Mouse (Mus musculus) intestine, embryonic 16.5 days (tissue): ENCODE data around the gene Adamts13. TPM values are rescaled to one million over a fixed set of nuclear protein-coding genes. Genes with fewer than 3 reads are reported as not detected.

Source experiments
- ATAC-seq: fragments of 200-750 bp; cut with Nextera tagmentation; 2 replicates; pipeline ENCODE4 v1.8.0; 2017; ENCODE audit warnings: moderate TSS enrichment, moderate library complexity
- H3K27ac ChIP-seq: fragments of 300-500 bp; sonication (generic); 2 replicates; pipeline ENCODE4 v1.5.1; 2014; ENCODE audit warnings: mild to moderate bottlenecking, low read length
- H3K27me3 ChIP-seq: fragments of 300-500 bp; sonication (generic); replicated peaks from 2 replicates; pipeline ENCODE4 v1.6.1; 2014; ENCODE audit warnings: low read length, control low read depth, mixed read lengths; ENCODE audit not compliant: control insufficient read depth, insufficient read depth
- H3K36me3 ChIP-seq: fragments of 300-500 bp; sonication (generic); 2 replicates; pipeline ENCODE4 v1.6.1; 2014; ENCODE audit warnings: low read length, control low read depth; ENCODE audit not compliant: control insufficient read depth, insufficient read depth
- H3K4me1 ChIP-seq: fragments of 300-500 bp; sonication (generic); 2 replicates; pipeline ENCODE4 v1.6.1; 2014; ENCODE audit warnings: low read length, control low read depth, mixed read lengths; ENCODE audit not compliant: control insufficient read depth, insufficient read depth
- H3K4me2 ChIP-seq: fragments of 300-500 bp; sonication (generic); 2 replicates; pipeline ENCODE4 v1.6.1; 2014; ENCODE audit warnings: low read depth, low read length, control low read depth
- H3K4me3 ChIP-seq: fragments of 300-500 bp; sonication (generic); 2 replicates; pipeline ENCODE4 v1.5.1; 2014; ENCODE audit warnings: mild to moderate bottlenecking, low read length
- H3K9ac ChIP-seq: fragments of 300-500 bp; sonication (generic); 2 replicates; pipeline ENCODE4 v1.6.1; 2014; ENCODE audit warnings: low read depth, low read length
- H3K9me3 ChIP-seq: fragments of 300-500 bp; sonication (generic); 2 replicates; pipeline ENCODE4 v1.6.1; 2016; ENCODE audit warnings: low read length, control low read depth; ENCODE audit not compliant: control insufficient read depth
- WGBS: fragments of 180-500 bp; shearing (Covaris S2); extraction: QIAGEN DNeasy Blood & Tissue Kit; methylation state at CpG from one replicate; pipeline ENCODE4 v1.1.7; 2014; 5-methylcytosine and 5-hydroxymethylcytosine counted together
- polyA plus RNA-seq: library from polyadenylated mRNA; unstranded; fragments of >200 nt; fragmentation: Nextera tagmentation; extraction: Ambion mirVana; gene quantifications from 2 replicates; pipeline ENCODE4 v1.2.1, GENCODE M21; 2015

Adamts13 gene
- polyA plus RNA-seq, 1 experiment from 2014 or later: 0.34 TPM

DNA sequence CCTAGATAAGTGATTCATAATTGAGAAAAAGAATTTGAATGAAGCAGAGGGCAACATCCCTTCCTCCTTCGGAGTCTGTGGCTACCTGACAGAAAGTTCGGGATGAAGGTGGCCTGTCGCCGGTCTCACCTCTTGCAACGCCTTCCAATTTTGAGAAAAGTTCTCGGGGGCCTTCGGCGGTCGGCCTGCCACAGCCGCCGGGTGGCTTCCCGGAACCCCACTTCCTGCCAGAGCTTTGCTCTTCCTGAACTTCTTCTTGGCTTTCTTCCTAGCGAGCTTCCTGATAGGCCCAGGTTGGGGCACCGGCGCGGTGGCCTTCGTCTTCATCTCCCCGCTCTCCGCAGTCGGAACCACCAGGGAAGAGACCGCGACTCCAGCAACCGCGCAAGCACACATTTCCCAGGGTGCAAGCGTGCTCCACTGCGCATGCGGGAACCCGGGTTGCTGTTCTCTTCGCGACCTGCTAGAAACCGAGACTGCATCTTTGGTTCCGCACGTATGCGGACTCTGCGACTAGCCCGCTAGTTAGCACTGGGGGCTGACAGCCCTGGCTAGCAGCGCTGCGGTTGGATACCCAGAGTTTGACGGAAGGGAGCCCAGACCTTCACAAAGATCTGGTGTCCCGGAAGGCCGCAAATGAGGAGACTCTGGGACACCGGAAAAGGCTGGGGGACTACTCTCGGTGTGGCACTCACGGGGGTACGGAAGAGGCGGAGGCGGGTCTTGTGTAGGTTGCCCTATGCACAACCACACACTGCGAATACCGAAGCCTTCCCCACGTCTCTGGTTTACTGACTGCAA, 9.1 kb upstream of the Adamts13 start, which contains the start of gene Rexo4:
Rexo4 (minus strand) TSS at position 464 of the 801 bp plus-strand sequence.
- Histone ChIP-seq H3K4me2 (peak within 1 kb of the TSS; percentile 92), H3K9me3 (no peaks in the 10 kb centered on the region), H3K27me3 (no peaks in the 10 kb centered on the region), H3K4me3 (peak within 1 kb of the TSS; percentile 69), H3K9ac (peak within 1 kb of the TSS; percentile 92), H3K36me3 (0 out of 2 replicates have a peak, but pooled peaks cover 4% of the 10 kb centered on the region), H3K4me1 (peaks cover 13% of the 10 kb centered on the region), H3K27ac (peak within 1 kb of the TSS; percentile 100)
- peak; percentile 96 for ATAC-seq
- WGBS: under 1% methylated on average over 50 of the region's 50 CpGs

DNA sequence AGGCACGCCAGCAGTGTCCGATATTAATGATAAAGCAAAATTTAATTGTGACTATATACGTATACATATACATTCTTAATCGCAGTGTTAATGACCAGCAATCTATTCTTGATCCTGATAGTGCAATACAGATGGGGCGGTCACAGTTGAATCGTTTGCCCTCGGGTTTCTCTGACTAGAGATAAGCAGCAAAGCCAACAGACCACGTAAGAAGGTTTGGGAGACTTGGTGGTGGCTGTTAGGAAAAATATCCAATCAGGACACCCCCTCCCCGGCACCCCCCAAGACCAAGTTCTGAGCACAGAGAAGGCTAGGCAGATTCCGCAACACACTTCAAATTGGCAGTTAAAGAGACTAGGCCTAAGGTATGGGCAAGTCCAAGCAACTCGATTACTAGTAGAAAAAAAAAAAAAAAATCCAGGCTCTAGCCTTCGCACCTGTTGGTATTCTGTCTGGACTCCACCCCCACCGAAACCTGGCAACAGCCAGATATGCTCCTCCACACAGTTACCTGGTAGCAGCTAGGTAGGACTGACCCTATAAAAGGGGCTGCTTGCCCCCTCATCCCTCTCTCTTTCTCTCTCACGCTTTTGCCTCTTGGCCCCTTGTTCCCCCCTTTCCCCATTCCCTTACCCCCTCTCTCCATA, 8.4 kb upstream of the Adamts13 start:
- Histone ChIP-seq H3K9me3 (no peaks in the 10 kb centered on the region), H3K4me3 (peak overlapping the region; percentile 69), H3K4me2 (peak overlapping the region; percentile 92), H3K4me1 (peaks cover 13% of the 10 kb centered on the region), H3K9ac (peak overlapping the region; percentile 92), H3K36me3 (0 out of 2 replicates have a peak, but pooled peaks cover 4% of the 10 kb centered on the region), H3K27ac (peak overlapping the region; percentile 100), H3K27me3 (no peaks in the 10 kb centered on the region)
- ATAC-seq: peak; percentile 21
- WGBS: 12% methylated on average over 14 of the region's 14 CpGs

GRCm38 (mm10) chr2:26967262-26967661, 6.0 kb upstream of the Adamts13 start:
- Histone ChIP-seq H3K9ac (no peak overlapping the region), H3K27me3 (no peaks in the 10 kb centered on the region), H3K27ac (no peak overlapping the region), H3K4me1 (peaks cover 6% of the 10 kb centered on the region), H3K4me3 (no peak overlapping the region), H3K9me3 (no peaks in the 10 kb centered on the region), H3K4me2 (no peak overlapping the region), H3K36me3 (no peaks in the 10 kb centered on the region)
- WGBS: 72% methylated on average over 2 of the region's 2 CpGs
- no peak for ATAC-seq

GRCm38 (mm10) chr2:26973960-26974359, 744 bp downstream of the Adamts13 start:
- ATAC-seq: no peak
- 35% methylated on average over 4 of the region's 4 CpGs for WGBS

GRCm38 (mm10) chr2:26980361-26980760, 7.1 kb downstream of the Adamts13 start:
- ATAC-seq: no peak
- Histone ChIP-seq H3K4me3 (no peak overlapping the region), H3K27ac (no peak overlapping the region), H3K4me1 (no peaks in the 10 kb centered on the region), H3K36me3 (no peaks in the 10 kb centered on the region), H3K9ac (no peak overlapping the region), H3K4me2 (no peak overlapping the region), H3K9me3 (no peaks in the 10 kb centered on the region), H3K27me3 (no peaks in the 10 kb centered on the region)
- 61% methylated on average over 1 of the region's 1 CpGs for WGBS

More at GRCm38 (mm10) chr2:26973960-26974359, 744 bp downstream of the Adamts13 start:
- peaks cover 7% of the 10 kb centered on the region; the same call in 1 of the 2 replicates for H3K4me1 ChIP-seq
- H3K4me2 ChIP-seq: no peak overlapping the region
- H3K9ac ChIP-seq: no peak overlapping the region
- no peaks in the 10 kb centered on the region for H3K9me3 ChIP-seq
- H3K4me3 ChIP-seq: no peak overlapping the region
- H3K27me3 ChIP-seq: no peaks in the 10 kb centered on the region
- no peaks in the 10 kb centered on the region for H3K36me3 ChIP-seq
- no peak overlapping the region for H3K27ac ChIP-seq

DNA sequence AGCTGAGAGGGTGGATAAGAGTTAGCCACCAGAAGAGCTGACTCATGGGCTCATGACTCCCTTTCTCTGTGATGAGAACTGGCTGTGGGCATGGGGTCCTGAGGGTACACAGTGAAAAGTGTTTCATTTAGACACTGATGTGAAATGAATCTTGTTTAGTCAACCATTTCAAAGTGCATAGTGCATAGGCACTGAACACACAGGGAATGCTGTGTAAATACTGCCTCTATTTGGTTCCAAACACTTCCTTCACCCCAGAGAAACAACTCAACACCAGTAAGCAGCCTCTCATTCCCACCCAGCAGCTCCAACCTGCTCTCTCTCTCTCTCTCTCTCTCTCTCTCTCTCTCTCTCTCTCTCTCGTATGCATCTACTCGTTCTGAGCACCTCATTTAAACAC, 11.0 kb downstream of the Adamts13 start:
- no peak overlapping the region for H3K27ac ChIP-seq
- H3K9me3 ChIP-seq: no peaks in the 10 kb centered on the region
- no peaks in the 10 kb centered on the region for H3K4me1 ChIP-seq
- H3K36me3 ChIP-seq: no peaks in the 10 kb centered on the region
- H3K9ac ChIP-seq: no peak overlapping the region
- no peaks in the 10 kb centered on the region for H3K27me3 ChIP-seq
- 68% methylated on average over 2 of the region's 2 CpGs for WGBS
- ATAC-seq: no peak
- H3K4me2 ChIP-seq: no peak overlapping the region
- H3K4me3 ChIP-seq: no peak overlapping the region

DNA sequence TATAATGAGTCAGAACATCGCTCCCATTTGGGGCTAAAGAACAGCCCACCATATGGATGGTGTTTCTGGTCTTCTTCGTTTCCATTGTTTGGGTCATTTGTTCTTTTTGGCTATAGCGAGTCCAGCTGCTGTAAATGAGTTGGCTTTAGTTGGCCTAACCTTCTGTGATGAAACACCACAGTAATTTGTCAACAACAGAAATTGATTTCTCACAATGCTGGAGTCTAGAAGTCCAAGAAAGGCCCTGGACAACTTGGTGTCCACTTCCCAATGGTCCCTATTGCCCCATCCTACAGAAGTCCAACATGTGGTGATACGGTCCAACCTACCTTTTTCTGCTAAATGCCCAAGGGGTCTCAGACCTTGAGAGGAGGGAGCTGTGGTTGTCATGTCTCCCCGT, 11.4 kb downstream of the Adamts13 start:
- Histone ChIP-seq H3K4me2 (no peak overlapping the region), H3K4me1 (no peaks in the 10 kb centered on the region), H3K36me3 (no peaks in the 10 kb centered on the region), H3K9me3 (no peaks in the 10 kb centered on the region), H3K9ac (no peak overlapping the region), H3K27ac (no peak overlapping the region), H3K4me3 (no peak overlapping the region), H3K27me3 (no peaks in the 10 kb centered on the region)
- no peak for ATAC-seq
- WGBS: 88% methylated on average over 5 of the region's 5 CpGs

DNA sequence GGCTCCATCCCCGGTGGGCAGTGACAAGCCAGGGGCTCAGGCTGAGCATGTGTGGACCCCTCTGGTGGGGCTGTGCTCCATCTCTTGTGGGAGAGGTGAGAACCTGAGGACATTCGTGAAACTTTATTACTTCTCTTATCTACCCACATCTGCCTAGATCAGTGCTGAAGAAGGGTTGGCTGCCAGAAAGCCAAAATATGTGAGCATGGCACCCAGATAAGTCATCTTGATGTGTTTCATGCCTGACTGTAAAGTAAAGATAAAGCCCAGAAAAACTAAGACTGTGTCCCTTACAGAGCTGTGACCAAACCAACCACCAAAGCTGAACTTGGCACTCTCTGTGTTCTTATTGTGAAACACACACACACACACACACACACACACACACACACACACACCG, 20.7 kb downstream of the Adamts13 start:
- 71% methylated on average over 3 of the region's 3 CpGs for WGBS
- no peak overlapping the region for H3K4me2 ChIP-seq
- H3K9me3 ChIP-seq: no peaks in the 10 kb centered on the region
- H3K9ac ChIP-seq: no peak overlapping the region
- H3K36me3 ChIP-seq: no peaks in the 10 kb centered on the region
- no peaks in the 10 kb centered on the region for H3K4me1 ChIP-seq
- no peak overlapping the region for H3K27ac ChIP-seq
- no peak overlapping the region for H3K4me3 ChIP-seq
- ATAC-seq: no peak
- no peaks in the 10 kb centered on the region for H3K27me3 ChIP-seq

GRCm38 (mm10) chr2:26997498-26997897, 24.3 kb downstream of the Adamts13 start:
- WGBS: 82% methylated on average over 1 of the region's 1 CpGs
- Histone ChIP-seq H3K4me1 (no peaks in the 10 kb centered on the region), H3K27me3 (no peaks in the 10 kb centered on the region), H3K4me2 (no peak overlapping the region), H3K9me3 (no peaks in the 10 kb centered on the region), H3K36me3 (no peaks in the 10 kb centered on the region), H3K4me3 (no peak overlapping the region), H3K9ac (no peak overlapping the region), H3K27ac (no peak overlapping the region)
- ATAC-seq: no peak
